Mouse (Mus musculus) Patski (cell line): ENCODE measurements around the gene Adtrp. TPM values are rescaled to one million over a fixed set of nuclear protein-coding genes. Genes with fewer than 3 reads are reported as not detected.

Experiments
- ATAC-seq: fragments of 100-300 bp; one replicate; pipeline ENCODE4 v1.8.0; 2021
- CTCF ChIA-PET: fragments of 350-600 bp; sonication (Branson Sonifier 250); formaldehyde crosslinking; loops from one replicate; lab custom pipeline; 2022; ENCODE audit warnings: inconsistent platforms; lab: Charles Lee
- POLR2A ChIA-PET: fragments of 350-600 bp; sonication (Branson Sonifier 250); formaldehyde crosslinking; loops from one replicate; lab custom pipeline; 2022; ENCODE audit warnings: antibody characterized with exemption, inconsistent platforms; lab: Charles Lee
- DNase-seq: peaks from one replicate; pipeline ENCODE4 v3.0.0-alpha.2; 2011; ENCODE audit warnings: low read depth, low spot score
- H3K27me3 ChIP-seq: fragments of 371-371 bp; one replicate; pipeline ENCODE4 v1.5.1; 2021
- CTCF ChIP-seq: fragments of 100-300 bp; IDR thresholded peaks from one replicate; pipeline ENCODE4 v1.5.1; 2021
- in situ Hi-C: fragments of 300-500 bp; cut with MboI; formaldehyde crosslinking; loops from 3 replicates; pipeline ENCODE4 v1.11.1; 2018; ENCODE audit warnings: low pct_unique_long_range_greater_than_20kb, mixed read lengths
- polyA plus RNA-seq: library from polyadenylated mRNA; unstranded; gene quantifications from one replicate; pipeline ENCODE4 v1.2.3, GENCODE M21; 2021

Gene Adtrp
- polyA plus RNA-seq, 1 experiment from 2014 or later: not detected

DNA sequence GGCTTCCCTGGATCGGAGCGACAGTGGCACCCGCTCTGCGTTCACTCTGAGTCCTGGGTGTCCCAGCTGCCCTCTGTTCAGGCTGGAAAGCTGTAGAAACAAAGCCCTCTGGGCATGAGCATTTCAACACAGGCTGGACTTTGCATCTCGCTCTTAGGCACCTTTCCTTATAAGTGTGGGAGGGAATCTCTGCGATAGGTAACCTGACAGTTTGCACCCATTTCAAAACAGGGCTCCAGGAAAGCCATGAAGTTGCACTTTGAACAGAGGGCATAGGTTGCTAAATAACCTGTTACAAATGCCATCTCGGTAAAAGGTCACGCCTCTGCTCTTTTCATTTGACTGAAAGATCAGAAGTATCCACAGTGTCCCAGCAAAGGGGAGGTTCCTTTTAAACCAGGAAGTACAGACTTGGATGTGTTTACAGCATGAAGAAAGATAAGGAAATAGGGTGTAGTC, 19.2 kb downstream of the Adtrp start:
- DNase-seq (no peak), ATAC-seq (no peak)
- no peak for TF ChIP-seq CTCF
- ChIA-PET CTCF (no interaction called here), POLR2A (interaction anchor here (0.6 kb wide), 1 partner anchor 9 kb away, joined by 3 read pairs; no protein-coding TSS in a partner anchor)
- in situ Hi-C loops: no loop called here
- H3K27me3 ChIP-seq: no peaks in the 10 kb centered on the region

DNA sequence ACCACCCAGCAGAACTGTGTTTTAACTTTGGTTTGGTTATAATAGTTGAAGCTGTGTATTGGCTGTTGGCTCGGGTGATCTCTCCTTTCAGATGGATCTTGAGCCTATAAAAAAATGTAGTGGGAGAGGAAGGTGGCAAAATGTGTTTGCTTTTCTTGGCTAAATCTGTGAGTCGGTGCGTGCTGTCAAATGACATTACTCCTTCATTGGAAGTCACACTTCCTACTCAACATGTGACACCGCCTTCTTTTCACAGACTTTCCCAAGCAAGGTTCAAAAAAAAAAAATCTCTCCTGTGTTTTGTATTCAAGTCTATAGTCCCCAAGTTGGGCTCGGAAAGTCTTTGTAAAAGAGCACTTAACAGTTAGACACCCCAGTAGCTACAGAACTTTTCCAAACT, 19.9 kb downstream of the Adtrp start:
- DNase-seq (no peak), ATAC-seq (no peak)
- no peak for TF ChIP-seq CTCF
- in situ Hi-C loops: no loop called here
- ChIA-PET CTCF (no interaction called here), POLR2A (interaction anchor here (0.6 kb wide), 1 partner anchor 208 kb away, joined by 3 read pairs; no protein-coding TSS in a partner anchor)
- no peaks in the 10 kb centered on the region for H3K27me3 ChIP-seq

DNA sequence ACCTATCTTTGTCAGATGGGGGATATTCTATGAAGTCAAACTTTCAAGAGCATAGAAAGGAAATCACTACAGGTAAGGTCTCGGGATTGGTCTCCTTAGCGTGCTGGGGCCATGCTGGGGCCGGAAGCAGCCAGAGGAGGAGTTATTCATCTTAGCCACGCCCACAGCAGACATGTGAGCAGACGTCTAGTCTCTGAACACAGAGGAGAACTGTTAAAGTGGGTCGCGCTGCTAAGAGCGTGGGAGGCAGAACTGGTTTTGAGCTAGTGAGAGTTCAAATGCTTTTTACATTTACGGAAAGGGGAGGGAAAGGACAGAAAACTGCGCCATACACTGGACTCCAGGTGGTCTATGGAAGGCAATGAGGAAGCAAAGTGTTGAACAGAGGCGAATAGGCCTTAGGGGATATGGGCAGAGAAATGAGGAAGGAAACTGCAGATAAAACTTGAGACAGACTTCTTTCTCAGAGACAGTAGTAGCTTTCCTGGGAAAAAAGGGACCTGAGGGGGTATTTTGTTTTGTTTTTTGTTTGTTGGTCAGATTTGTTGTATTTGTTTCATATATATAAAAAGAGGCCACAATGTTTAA, 22.0 kb downstream of the Adtrp start:
- ChIA-PET POLR2A (interaction anchor here (0.6 kb wide), 1 partner anchor 347 kb away, joined by 3 read pairs; no protein-coding TSS in a partner anchor), CTCF (no interaction called here)
- no peaks in the 10 kb centered on the region for H3K27me3 ChIP-seq
- ATAC-seq: no peak
- no peak for TF ChIP-seq CTCF
- DNase-seq: no peak
- in situ Hi-C loops: no loop called here

DNA sequence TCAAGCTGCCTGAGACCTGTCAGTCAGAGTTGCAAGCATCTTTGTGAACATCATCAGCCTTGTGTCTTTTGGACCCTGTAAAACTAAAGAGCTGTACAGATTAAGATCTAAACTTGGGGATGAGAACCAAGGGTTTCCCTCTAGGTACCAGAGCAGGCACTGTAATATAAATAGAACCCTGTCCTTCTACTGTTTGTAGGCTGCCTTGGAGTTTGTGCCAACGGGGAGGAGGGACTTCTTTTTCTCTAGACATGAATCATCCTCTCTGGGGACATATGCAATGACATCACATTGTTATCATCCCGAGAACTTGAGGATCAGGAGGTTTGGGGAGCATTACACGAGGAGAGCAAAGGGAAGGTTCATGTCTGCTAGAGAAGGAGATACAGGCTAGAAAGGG, 24.4 kb downstream of the Adtrp start:
- ChIA-PET POLR2A (no interaction called here), CTCF (no interaction called here)
- no peaks in the 10 kb centered on the region for H3K27me3 ChIP-seq
- in situ Hi-C loops: no loop called here
- ATAC-seq (no peak), DNase-seq (no peak)
- TF ChIP-seq CTCF: no peak

DNA sequence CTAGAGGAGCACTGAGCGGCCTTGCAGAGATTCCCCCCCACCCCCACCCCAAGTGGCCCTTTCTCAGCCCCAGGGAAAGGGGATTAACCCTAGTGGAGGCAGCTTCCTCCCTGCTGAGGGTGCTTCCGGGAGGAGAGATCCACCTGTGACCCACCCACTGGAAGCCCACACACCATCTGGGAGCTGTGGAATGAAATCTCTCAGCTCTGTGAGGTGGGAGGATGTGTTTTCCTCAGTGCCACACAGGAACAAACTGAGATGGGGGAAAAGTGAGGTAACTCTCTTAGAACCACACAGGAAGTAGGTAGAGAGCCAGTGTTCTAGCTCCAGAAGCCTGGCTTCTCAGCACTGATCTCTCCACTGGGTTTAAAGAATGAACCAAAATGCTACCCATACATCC, 24.9 kb downstream of the Adtrp start:
- in situ Hi-C loops: no loop called here
- POLR2A ChIA-PET: no interaction called here
- no peak for ATAC-seq
- CTCF ChIA-PET: no interaction called here
- TF ChIP-seq CTCF: no peak
- no peaks in the 10 kb centered on the region for H3K27me3 ChIP-seq
- DNase-seq: no peak

DNA sequence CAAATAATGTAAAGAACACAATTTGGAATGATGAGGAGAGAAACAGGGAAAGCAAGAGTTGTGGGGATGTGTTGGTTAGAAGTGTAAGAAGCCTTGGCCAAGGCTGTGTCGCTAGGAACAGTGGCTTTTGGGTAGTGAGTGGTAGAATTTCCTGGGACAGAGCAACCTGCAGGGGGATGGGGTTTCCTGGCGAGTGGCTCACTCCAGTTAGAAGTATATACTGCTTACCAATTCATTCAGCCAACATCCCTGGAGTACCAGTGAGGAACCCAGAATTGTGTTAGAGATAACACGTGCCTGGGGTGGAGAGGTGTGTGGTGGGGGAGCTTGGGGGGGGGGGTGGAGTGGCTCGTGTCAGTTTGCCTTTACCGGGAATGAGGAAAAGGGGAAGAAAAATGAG, 25.4 kb downstream of the Adtrp start:
- DNase-seq (no peak), ATAC-seq (no peak)
- CTCF ChIA-PET: no interaction called here
- TF ChIP-seq CTCF: no peak
- no peaks in the 10 kb centered on the region for H3K27me3 ChIP-seq
- POLR2A ChIA-PET: no interaction called here
- in situ Hi-C loops: no loop called here

DNA sequence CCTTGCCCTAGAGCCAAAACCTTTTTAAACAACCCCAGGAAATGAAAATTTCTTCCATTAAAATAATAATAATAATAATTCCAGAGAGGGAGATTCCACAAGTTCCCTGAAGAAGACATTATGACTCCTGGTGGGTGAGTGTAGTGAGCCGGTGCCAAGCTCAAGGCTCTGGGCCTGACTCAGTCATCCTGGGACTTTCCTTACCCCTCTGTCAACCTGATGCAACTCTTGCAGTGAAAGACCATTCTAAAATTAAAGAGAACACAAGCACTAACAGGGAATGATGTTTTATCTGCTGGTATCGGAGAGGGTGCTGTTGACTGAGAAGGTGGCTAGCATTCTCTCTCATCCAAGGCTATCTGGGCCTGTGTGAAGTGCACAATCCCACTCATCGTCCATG, 26.5 kb downstream of the Adtrp start:
- CTCF ChIA-PET: no interaction called here
- POLR2A ChIA-PET: interaction anchor here (0.6 kb wide), 1 partner anchor 37 kb away, joined by 4 read pairs; no protein-coding TSS in a partner anchor
- in situ Hi-C loops: no loop called here
- ATAC-seq (no peak), DNase-seq (no peak)
- H3K27me3 ChIP-seq: no peaks in the 10 kb centered on the region
- no peak for TF ChIP-seq CTCF

DNA sequence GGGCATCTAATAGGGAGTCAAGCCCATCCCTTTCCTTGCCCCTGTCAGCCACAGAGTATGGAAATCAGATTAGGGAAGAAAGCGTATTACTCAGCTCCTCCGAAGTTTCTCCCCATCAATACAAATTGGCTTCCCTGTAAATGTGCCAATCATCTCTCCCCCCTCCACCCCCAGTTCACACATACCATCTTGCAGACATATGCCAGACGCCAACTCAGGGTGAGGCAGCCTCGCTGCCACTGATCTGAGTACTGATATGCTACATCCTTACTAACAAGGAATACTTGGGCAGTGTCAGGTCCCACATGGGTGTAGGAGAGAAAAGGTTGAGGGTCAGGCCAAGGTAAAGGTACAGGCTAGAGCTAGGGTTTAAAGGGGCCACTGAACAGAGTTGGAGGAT, 27.6 kb downstream of the Adtrp start:
- ATAC-seq: no peak
- POLR2A ChIA-PET: interaction anchor here (0.6 to 0.7 kb wide), 2 partner anchors 9 to 233 kb away, joined by 3 to 4 read pairs; no protein-coding TSS in a partner anchor
- no peak for DNase-seq
- in situ Hi-C loops: no loop called here
- no peaks in the 10 kb centered on the region for H3K27me3 ChIP-seq
- TF ChIP-seq CTCF: no peak
- CTCF ChIA-PET: interaction anchor here (1.7 kb wide), 1 partner anchor 9 kb away, joined by 4 read pairs; no protein-coding TSS in a partner anchor

DNA sequence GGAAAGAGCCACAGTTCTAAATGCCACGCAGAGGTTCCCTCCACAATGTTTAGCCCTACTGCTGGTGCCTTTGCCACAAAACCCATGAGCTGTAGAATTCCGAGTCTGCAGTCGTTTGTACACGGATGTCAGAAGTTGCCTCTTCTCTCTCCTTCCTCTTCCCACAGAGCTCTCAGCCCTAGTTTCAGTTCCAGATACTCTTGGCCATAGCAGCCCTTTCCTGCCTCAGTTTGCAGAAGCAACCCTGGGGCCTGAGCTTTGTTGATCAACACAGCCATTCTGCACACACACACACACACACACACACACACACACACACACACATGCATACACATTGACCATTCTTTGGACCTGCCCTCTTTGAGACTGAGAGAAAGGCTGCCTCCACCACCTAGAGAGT, 28.0 kb downstream of the Adtrp start:
- POLR2A ChIA-PET: interaction anchor here (0.6 to 0.7 kb wide), 3 partner anchors 9 to 1243 kb away, joined by 3 to 4 read pairs (median 3); no protein-coding TSS in a partner anchor

DNA sequence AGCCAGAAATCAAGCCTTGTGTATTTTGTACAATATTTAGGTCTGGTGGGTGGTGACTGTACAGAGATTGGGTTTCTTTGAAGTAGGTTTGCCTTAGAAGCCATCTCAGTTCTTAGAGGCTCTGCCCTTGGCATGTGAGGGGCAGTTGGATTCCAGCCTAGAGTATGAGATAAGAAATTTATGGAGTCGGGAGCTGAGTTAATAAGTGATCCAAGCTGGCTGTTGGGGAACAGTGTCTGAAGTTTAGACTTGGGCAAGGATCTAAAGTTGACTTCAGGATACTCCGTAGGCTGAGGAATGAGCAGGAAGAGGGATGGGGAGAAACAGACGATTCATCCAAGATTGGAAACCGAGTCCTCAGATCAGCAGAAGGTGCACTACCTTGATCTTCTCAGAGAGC, 29.9 kb downstream of the Adtrp start:
- H3K27me3 ChIP-seq: no peaks in the 10 kb centered on the region
- ATAC-seq (no peak), DNase-seq (no peak)
- in situ Hi-C loops: no loop called here
- POLR2A ChIA-PET: no interaction called here
- CTCF ChIA-PET: no interaction called here
- no peak for TF ChIP-seq CTCF

More for the DNA sequence above, 28.0 kb downstream of the Adtrp start:
- in situ Hi-C loops: no loop called here
- CTCF ChIA-PET: interaction anchor here (1.7 kb wide), 1 partner anchor 9 kb away, joined by 4 read pairs; no protein-coding TSS in a partner anchor
- no peaks in the 10 kb centered on the region for H3K27me3 ChIP-seq
- no peak for TF ChIP-seq CTCF
- DNase-seq (no peak), ATAC-seq (no peak)

DNA sequence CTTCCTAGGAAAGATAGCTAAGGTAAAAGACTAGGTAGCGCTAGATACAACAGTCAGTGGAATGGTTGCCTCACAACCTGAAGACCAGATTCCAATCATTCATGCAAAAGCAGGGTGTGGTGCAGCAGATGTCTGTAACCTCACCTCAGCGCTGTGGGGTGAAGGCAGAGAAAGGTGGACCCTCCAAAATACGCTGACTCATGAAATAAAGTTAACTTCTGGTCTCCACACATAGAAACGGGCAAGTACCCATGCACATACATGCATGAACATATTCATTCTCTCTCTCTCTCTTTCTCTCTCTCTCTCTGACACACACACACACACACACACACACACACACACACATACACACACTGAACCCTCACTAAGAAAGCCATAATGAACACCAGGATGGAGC, 30.8 kb downstream of the Adtrp start:
- ATAC-seq: no peak
- no peak for TF ChIP-seq CTCF
- in situ Hi-C loops: no loop called here
- ChIA-PET POLR2A (interaction anchor here (0.7 kb wide), 1 partner anchor 529 kb away, joined by 4 read pairs; no protein-coding TSS in a partner anchor), CTCF (no interaction called here)
- DNase-seq: no peak
- no peaks in the 10 kb centered on the region for H3K27me3 ChIP-seq
